Mouse (Mus musculus) thymus, adult 2 months (tissue): Measurements from ENCODE around the gene Gm21988. TPM values are rescaled to one million over a fixed set of nuclear protein-coding genes. Genes with fewer than 3 reads are reported as not detected.

Source experiments
- DNase-seq: peaks from one replicate; pipeline ENCODE4 v3.0.0; 2021
- H3K27ac ChIP-seq: fragments of 200-500 bp; 2 replicates; pipeline ENCODE4 v1.5.1; 2012; ENCODE audit warnings: low read length, control low read depth; ENCODE audit not compliant: control insufficient read depth, insufficient read depth
- H3K27me3 ChIP-seq: fragments of 200-500 bp; 2 replicates; pipeline ENCODE4 v1.6.1; 2012; ENCODE audit warnings: mild to moderate bottlenecking, low read length, moderate library complexity, mixed read lengths; ENCODE audit not compliant: control insufficient read depth, insufficient read depth
- H3K36me3 ChIP-seq: fragments of 200-500 bp; 2 replicates; pipeline ENCODE4 v1.6.1; 2012; ENCODE audit warnings: mild to moderate bottlenecking, low read length, moderate library complexity; ENCODE audit not compliant: control insufficient read depth, insufficient read depth
- H3K4me1 ChIP-seq: fragments of 200-500 bp; replicated peaks from 2 replicates; pipeline ENCODE4 v1.6.1; 2012; ENCODE audit warnings: low read length; ENCODE audit not compliant: control insufficient read depth, insufficient read depth
- H3K4me3 ChIP-seq: fragments of 200-500 bp; 2 replicates; pipeline ENCODE4 v1.5.1; 2012; ENCODE audit warnings: mild to moderate bottlenecking, low read length, control low read depth, moderate library complexity; ENCODE audit not compliant: control insufficient read depth, insufficient read depth
- CTCF ChIP-seq: fragments of 200-500 bp; IDR thresholded peaks from 2 replicates; pipeline ENCODE4 v1.5.1; 2012; ENCODE audit warnings: mild to moderate bottlenecking, control low read depth, low read length, moderate library complexity, borderline replicate concordance; ENCODE audit not compliant: control insufficient read depth, poor library complexity, insufficient read depth; ENCODE audit errors: extremely low read depth
- POLR2A ChIP-seq: fragments of 200-500 bp; IDR thresholded peaks from 2 replicates; pipeline ENCODE4 v1.6.1; 2012; ENCODE audit warnings: mild to moderate bottlenecking, low read length, control low read depth, moderate library complexity; ENCODE audit not compliant: control insufficient read depth, poor library complexity, insufficient read depth; ENCODE audit errors: extremely low read depth
- WGBS: fragments of 180-500 bp; shearing (Covaris S2); methylation state at CpG from one replicate; pipeline ENCODE4 v1.1.7; 2018; 5-methylcytosine and 5-hydroxymethylcytosine counted together
- polyA plus RNA-seq: library from polyadenylated mRNA; depleted of rRNA; stranded (reverse); fragments of >200 nt; gene quantifications from 2 replicates; pipeline ENCODE4 v1.2.3, GENCODE M21; 2012

Gene Gm21988
- polyA plus RNA-seq, 1 experiment: 11.1 TPM

- H3K4me1 ChIP-seq: peaks cover 21% of the 10 kb centered on the region
- WGBS: 82% methylated on average over 7 of the region's 7 CpGs
- TF ChIP-seq POLR2A (no peak), CTCF (no peak)
- no peaks in the 10 kb centered on the region for H3K36me3 ChIP-seq
- no peak overlapping the region for H3K27ac ChIP-seq
- no peaks in the 10 kb centered on the region for H3K27me3 ChIP-seq
- no peak for DNase-seq
- no peak overlapping the region for H3K4me3 ChIP-seq
Observed at GRCm38 (mm10) chr11:70236717-70237116, 2.9 kb downstream of the Gm21988 start.

- H3K36me3 ChIP-seq: no peaks in the 10 kb centered on the region
- no peaks in the 10 kb centered on the region for H3K27me3 ChIP-seq
- DNase-seq: no peak
- H3K4me3 ChIP-seq: no peak overlapping the region
- H3K4me1 ChIP-seq: peaks cover 17% of the 10 kb centered on the region
- TF ChIP-seq CTCF (no peak), POLR2A (no peak)
- no peak overlapping the region for H3K27ac ChIP-seq
- WGBS: 96% methylated on average over 12 of the region's 12 CpGs
Observed at GRCm38 (mm10) chr11:70235254-70235900, 4.3 kb downstream of the Gm21988 start.

- H3K27me3 ChIP-seq: peaks cover 3% of the 10 kb centered on the region; the same call in 1 of the 2 replicates
- H3K4me1 ChIP-seq: peaks cover 25% of the 10 kb centered on the region
- no peak overlapping the region for H3K27ac ChIP-seq
- no peak for DNase-seq
- 38% methylated on average over 8 of the region's 8 CpGs for WGBS
- TF ChIP-seq CTCF: no peak
- TF ChIP-seq POLR2A: no peak
- H3K36me3 ChIP-seq: no peaks in the 10 kb centered on the region
- no peak overlapping the region for H3K4me3 ChIP-seq
Observed at GRCm38 (mm10) chr11:70234497-70234896, 5.1 kb downstream of the Gm21988 start.

- Histone ChIP-seq H3K4me3 (no peak overlapping the region), H3K4me1 (peaks cover 27% of the 10 kb centered on the region), H3K36me3 (no peaks in the 10 kb centered on the region), H3K27ac (no peak overlapping the region), H3K27me3 (peaks cover 6% of the 10 kb centered on the region; the same call in 1 of the 2 replicates)
- TF ChIP-seq CTCF (no peak), POLR2A (no peak)
- WGBS: 85% methylated on average over 5 of the region's 5 CpGs
- DNase-seq: no peak
Observed at GRCm38 (mm10) chr11:70234037-70234436, 5.6 kb downstream of the Gm21988 start.

GRCm38 (mm10) chr11:70233016-70233415 is 6.6 kb downstream of the Gm21988 start:
- Histone ChIP-seq H3K4me3 (no peak overlapping the region), H3K4me1 (peaks cover 25% of the 10 kb centered on the region), H3K27me3 (peaks cover 6% of the 10 kb centered on the region; the same call in 1 of the 2 replicates), H3K27ac (no peak overlapping the region), H3K36me3 (no peaks in the 10 kb centered on the region)
- no peak for TF ChIP-seq CTCF
- no peak for TF ChIP-seq POLR2A
- DNase-seq: no peak
- 84% methylated on average over 8 of the region's 8 CpGs for WGBS

- WGBS: 67% methylated on average over 9 of the region's 10 CpGs
- TF ChIP-seq CTCF: no peak
- no peaks in the 10 kb centered on the region for H3K36me3 ChIP-seq
- no peak overlapping the region for H3K4me3 ChIP-seq
- no peak overlapping the region for H3K27ac ChIP-seq
- peaks cover 25% of the 10 kb centered on the region for H3K4me1 ChIP-seq
- DNase-seq: no peak
- H3K27me3 ChIP-seq: peaks cover 6% of the 10 kb centered on the region; the same call in 1 of the 2 replicates
Observed at GRCm38 (mm10) chr11:70232546-70232945, 7.1 kb downstream of the Gm21988 start.

- peak; percentile 82 for DNase-seq
- no peak overlapping the region for H3K4me3 ChIP-seq
- H3K27me3 ChIP-seq: peaks cover 6% of the 10 kb centered on the region; the same call in 1 of the 2 replicates
- no peaks in the 10 kb centered on the region for H3K36me3 ChIP-seq
- no peak for TF ChIP-seq POLR2A
- TF ChIP-seq CTCF: peak; percentile 93
- WGBS: under 1% methylated on average over 32 of the region's 32 CpGs
- H3K4me1 ChIP-seq: peaks cover 19% of the 10 kb centered on the region
- H3K27ac ChIP-seq: no peak overlapping the region
Observed at GRCm38 (mm10) chr11:70230239-70230727, 9.3 kb downstream of the Gm21988 start.
